Comparison of ENCODE assay signal across 8 mouse cellular contexts in the genomic region with DNA sequence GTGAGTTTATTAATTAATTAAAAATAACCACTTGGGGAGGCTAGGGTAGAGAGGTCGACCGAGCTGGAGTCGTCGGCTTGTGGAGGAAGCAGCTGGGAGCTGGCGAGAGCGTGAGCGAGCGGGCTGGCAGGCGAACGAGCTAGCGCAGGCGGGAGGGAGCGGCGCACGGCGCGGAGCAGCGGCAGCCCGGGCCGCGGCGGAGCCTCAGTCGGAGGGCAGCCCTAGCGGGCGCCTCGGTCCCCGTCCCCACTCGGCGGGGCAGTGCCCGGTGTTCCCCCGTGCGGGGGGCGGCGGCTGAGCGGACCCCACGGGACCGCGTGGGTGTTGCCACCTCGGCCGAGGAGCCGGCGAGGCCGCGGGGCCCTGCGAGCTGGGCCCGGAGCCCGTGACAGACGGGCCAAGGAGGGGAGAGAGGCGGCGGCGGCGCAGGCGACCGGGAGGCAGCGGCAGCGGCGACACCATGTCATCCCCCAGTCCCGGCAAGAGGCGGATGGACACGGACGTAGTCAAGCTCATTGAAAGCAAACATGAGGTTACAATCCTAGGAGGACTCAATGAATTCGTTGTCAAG.
DNase-seq lines count a peak whose midpoint lies in the region; ATAC-seq and TF ChIP-seq lines count a peak whose summit lies in the region.
"Not testable (repeated sequence)": the region's sequence is repeated elsewhere in the genome, so short reads cannot be mapped to it uniquely, and the experiment has no call there.

No protein-coding gene starts in this region.

- intact Hi-C loops in heart, postnatal 25 days (cut with DNase I) = not testable (repeated sequence)

- not testable (repeated sequence) for H3K36me3 ChIP-seq in forebrain, embryonic 16.5 days (ENCODE audit: control insufficient read depth, insufficient read depth); limb, embryonic 14.5 days (ENCODE audit: control insufficient read depth, insufficient read depth, low read length); midbrain, embryonic 12.5 days; small intestine, adult 2 months (ENCODE audit: control insufficient read depth, insufficient read depth, low read length)

- H3K27me3 ChIP-seq in forebrain, embryonic 16.5 days (replicated peaks; ENCODE audit: control insufficient read depth, insufficient read depth, low read length); limb, embryonic 14.5 days (ENCODE audit: control insufficient read depth, insufficient read depth, low read length); midbrain, embryonic 12.5 days; small intestine, adult 2 months (ENCODE audit: control insufficient read depth, insufficient read depth, low read length): not testable (repeated sequence)

- TF ChIP-seq CTCF in small intestine, adult 2 months (IDR thresholded peaks at IDR 0.05; ENCODE audit: extremely low read depth, insufficient read length, insufficient replicate concordance, low read depth, low read length) = not testable (repeated sequence)

- under 1% methylated on average over 57 of the region's 62 CpGs for WGBS in forebrain, embryonic 16.5 days
- WGBS in limb, embryonic 14.5 days = under 1% methylated on average over 36 of the region's 62 CpGs
- under 1% methylated on average over 34 of the region's 62 CpGs for WGBS in midbrain, embryonic 12.5 days
- under 1% methylated on average over 62 of the region's 62 CpGs for WGBS in small intestine, adult 2 months

- H3K27ac ChIP-seq in forebrain, embryonic 16.5 days (ENCODE audit: low read length); limb, embryonic 14.5 days (replicated peaks; ENCODE audit: low read depth, low read length); midbrain, embryonic 12.5 days (replicated peaks); small intestine, adult 2 months (ENCODE audit: insufficient read depth, low read depth, low read length): not testable (repeated sequence)

- TF ChIP-seq POLR2A in limb, embryonic 14.5 days (IDR thresholded peaks at IDR 0.05; ENCODE audit: borderline replicate concordance, extremely low read depth, insufficient read depth, insufficient read length); small intestine, adult 2 months (IDR thresholded peaks at IDR 0.05; ENCODE audit: low read depth, low read length): not testable (repeated sequence)

- H3K9ac ChIP-seq in forebrain, embryonic 16.5 days (replicated peaks; ENCODE audit: low read depth, low read length) = peak overlapping the region; percentile 72
- peak overlapping the region; percentile 66 for H3K9ac ChIP-seq in limb, embryonic 14.5 days (ENCODE audit: low read depth, low read length, severe bottlenecking)
- peak overlapping the region; percentile 69 for H3K9ac ChIP-seq in midbrain, embryonic 12.5 days (replicated peaks)

- H3K4me1 ChIP-seq in forebrain, embryonic 16.5 days (replicated peaks; ENCODE audit: control insufficient read depth, insufficient read depth, low read length); limb, embryonic 14.5 days (ENCODE audit: control insufficient read depth, insufficient read depth, low read length); midbrain, embryonic 12.5 days; small intestine, adult 2 months (ENCODE audit: control insufficient read depth, insufficient read depth, insufficient read length, low read length): not testable (repeated sequence)

- peak overlapping the region; percentile 51 for H3K4me2 ChIP-seq in forebrain, embryonic 16.5 days (ENCODE audit: low read length)
- H3K4me2 ChIP-seq in limb, embryonic 14.5 days (replicated peaks; ENCODE audit: low read depth, low read length, severe bottlenecking) = peak overlapping the region; percentile 52
- peak overlapping the region; percentile 54 for H3K4me2 ChIP-seq in midbrain, embryonic 12.5 days (replicated peaks)

- H3K9me3 ChIP-seq in forebrain, embryonic 16.5 days (ENCODE audit: control insufficient read depth, low read length); limb, embryonic 14.5 days (ENCODE audit: control insufficient read depth, low read length); midbrain, embryonic 12.5 days: not testable (repeated sequence)

- peak; percentile 78 for ATAC-seq in CD4-positive, CD25-positive, alpha-beta regulatory T cell, adult 4 months
- peak; percentile 98 for ATAC-seq in forebrain, embryonic 16.5 days
- ATAC-seq in limb, embryonic 14.5 days (ENCODE audit: low FRiP score, low read depth) = peak; percentile 87
- ATAC-seq in midbrain, embryonic 12.5 days (ENCODE audit: low FRiP score, low read depth) = peak; percentile 91

- H3K4me3 ChIP-seq in forebrain, embryonic 16.5 days (replicated peaks; ENCODE audit: low read length) = peak overlapping the region; percentile 45
- H3K4me3 ChIP-seq in limb, embryonic 14.5 days (replicated peaks; ENCODE audit: low read length) = peak overlapping the region; percentile 42
- peak overlapping the region; percentile 50 for H3K4me3 ChIP-seq in midbrain, embryonic 12.5 days
- H3K4me3 ChIP-seq in small intestine, adult 2 months (ENCODE audit: low read depth, low read length) = peak overlapping the region; percentile 59

- peak; percentile 70 to 75 for DNase-seq in cerebellum, postnatal 10 days
- DNase-seq in heart, postnatal 25 days (ENCODE audit: low spot score) = peak; percentile 1
- DNase-seq in kidney, postnatal 14 days = peak; percentile 23
- not testable (repeated sequence) for DNase-seq in limb, embryonic 14.5 days (ENCODE audit: low spot score)
